Mouse (Mus musculus) forebrain, embryonic 14.5 days (tissue): ENCODE results near the gene Nfkbia. TPM values are rescaled to one million over a fixed set of nuclear protein-coding genes. Genes with fewer than 3 reads are reported as not detected.

Experiments
- ATAC-seq: fragments of 200-750 bp; cut with Nextera tagmentation; 2 replicates; pipeline ENCODE4 v1.8.0; 2017; ENCODE audit warnings: mild to moderate bottlenecking, moderate library complexity
- DNase-seq: peaks from one replicate; pipeline ENCODE4 v3.0.0-alpha.2; 2015; ENCODE audit warnings: low spot score
- H3K27ac ChIP-seq: fragments of 300-500 bp; sonication (generic); 2 replicates; pipeline ENCODE4 v1.5.1; 2014; ENCODE audit warnings: low read depth, mild to moderate bottlenecking, control low read depth, low read length, moderate library complexity
- H3K27me3 ChIP-seq: fragments of 300-500 bp; sonication (generic); replicated peaks from 2 replicates; pipeline ENCODE4 v1.6.1; 2014; ENCODE audit warnings: low read length, control low read depth, mixed read lengths; ENCODE audit not compliant: control insufficient read depth, insufficient read depth
- H3K36me3 ChIP-seq: fragments of 300-500 bp; sonication (generic); 2 replicates; pipeline ENCODE4 v1.6.1; 2014; ENCODE audit warnings: low read length, control low read depth; ENCODE audit not compliant: control insufficient read depth, insufficient read depth
- H3K4me1 ChIP-seq: fragments of 300-500 bp; sonication (generic); 2 replicates; pipeline ENCODE4 v1.6.1; 2014; ENCODE audit warnings: antibody characterized with exemption, low read length, control low read depth; ENCODE audit not compliant: control insufficient read depth, insufficient read depth
- H3K4me2 ChIP-seq: fragments of 300-500 bp; sonication (generic); 2 replicates; pipeline ENCODE4 v1.6.1; 2014; ENCODE audit warnings: mild to moderate bottlenecking, control low read depth, low read length
- H3K4me3 ChIP-seq: fragments of 300-500 bp; sonication (generic); 2 replicates; pipeline ENCODE4 v1.5.1; 2014; ENCODE audit warnings: low read depth, low read length, control low read depth
- H3K9ac ChIP-seq: fragments of 300-500 bp; sonication (generic); 2 replicates; pipeline ENCODE4 v1.6.1; 2014; ENCODE audit warnings: mild to moderate bottlenecking, low read length, control low read depth, moderate library complexity
- H3K9me3 ChIP-seq: fragments of 300-500 bp; sonication (generic); replicated peaks from 2 replicates; pipeline ENCODE4 v1.6.1; 2016; ENCODE audit warnings: low read length, control low read depth, mixed read lengths; ENCODE audit not compliant: control insufficient read depth
- WGBS: fragments of 180-500 bp; shearing (Covaris S2); extraction: QIAGEN DNeasy Blood & Tissue Kit; methylation state at CpG from one replicate; pipeline ENCODE4 v1.1.7; 2014; 5-methylcytosine and 5-hydroxymethylcytosine counted together
- polyA plus RNA-seq: library from polyadenylated mRNA; unstranded; fragments of >200 nt; fragmentation: Nextera tagmentation; extraction: Ambion mirVana; gene quantifications from 2 replicates; pipeline ENCODE4 v1.2.1, GENCODE M21; 2014

Gene Nfkbia
- polyA plus RNA-seq, 1 experiment from 2014 or later: 40.0 TPM

GRCm38 (mm10) chr12:55484800-55485199, 7.6 kb downstream of the Nfkbia start:
- no peaks in the 10 kb centered on the region for H3K9me3 ChIP-seq
- H3K4me2 ChIP-seq: no peak overlapping the region
- DNase-seq (no peak), ATAC-seq (no peak)
- no peak overlapping the region for H3K9ac ChIP-seq
- H3K4me1 ChIP-seq: no peaks in the 10 kb centered on the region
- no peak overlapping the region for H3K4me3 ChIP-seq
- 89% methylated on average over 6 of the region's 6 CpGs for WGBS
- H3K36me3 ChIP-seq: peaks cover 19% of the 10 kb centered on the region
- H3K27ac ChIP-seq: no peak overlapping the region
- no peaks in the 10 kb centered on the region for H3K27me3 ChIP-seq

- no peak overlapping the region for H3K9ac ChIP-seq
- no peaks in the 10 kb centered on the region for H3K4me1 ChIP-seq
- DNase-seq (no peak), ATAC-seq (no peak)
- no peak overlapping the region for H3K27ac ChIP-seq
- H3K4me3 ChIP-seq: no peak overlapping the region
- no peaks in the 10 kb centered on the region for H3K9me3 ChIP-seq
- no peaks in the 10 kb centered on the region for H3K27me3 ChIP-seq
- WGBS: 73% methylated on average over 10 of the region's 10 CpGs
- peaks cover 13% of the 10 kb centered on the region for H3K36me3 ChIP-seq
- H3K4me2 ChIP-seq: no peak overlapping the region
Observed at GRCm38 (mm10) chr12:55484079-55484774, 8.2 kb downstream of the Nfkbia start.

- H3K27me3 ChIP-seq: no peaks in the 10 kb centered on the region
- 75% methylated on average over 5 of the region's 5 CpGs for WGBS
- H3K27ac ChIP-seq: no peak overlapping the region
- ATAC-seq: no peak
- H3K9ac ChIP-seq: no peak overlapping the region
- peaks cover 7% of the 10 kb centered on the region for H3K36me3 ChIP-seq
- H3K9me3 ChIP-seq: no peaks in the 10 kb centered on the region
- no peak for DNase-seq
- H3K4me1 ChIP-seq: no peaks in the 10 kb centered on the region
- H3K4me3 ChIP-seq: no peak overlapping the region
- H3K4me2 ChIP-seq: no peak overlapping the region
Observed at GRCm38 (mm10) chr12:55483591-55483990, 8.9 kb downstream of the Nfkbia start.

DNA sequence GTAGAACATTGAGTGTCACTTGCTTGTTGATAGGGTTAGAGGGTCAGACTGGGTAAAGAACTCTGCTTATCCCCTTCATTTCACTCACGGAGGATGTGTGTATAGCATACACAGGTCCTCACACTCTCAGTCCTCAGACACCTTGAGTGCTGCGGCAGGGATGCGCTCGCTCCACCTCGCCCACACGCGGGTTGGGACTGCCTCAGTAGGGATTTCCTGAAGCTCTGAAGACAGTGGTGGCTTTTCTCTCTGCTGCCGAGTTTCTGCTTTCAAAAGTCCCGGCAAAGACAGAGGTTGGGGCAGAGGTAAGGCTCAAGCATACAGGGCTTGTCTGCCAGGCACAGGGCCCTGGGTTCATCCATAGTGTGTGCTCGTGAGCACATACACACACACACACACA, 9.7 kb downstream of the Nfkbia start:
- Histone ChIP-seq H3K4me2 (no peak overlapping the region), H3K9me3 (no peaks in the 10 kb centered on the region), H3K4me3 (no peak overlapping the region), H3K36me3 (no peaks in the 10 kb centered on the region), H3K9ac (no peak overlapping the region), H3K27me3 (no peaks in the 10 kb centered on the region), H3K4me1 (no peaks in the 10 kb centered on the region), H3K27ac (no peak overlapping the region)
- no peak for DNase-seq
- no peak for ATAC-seq
- WGBS: 81% methylated on average over 10 of the region's 10 CpGs

DNA sequence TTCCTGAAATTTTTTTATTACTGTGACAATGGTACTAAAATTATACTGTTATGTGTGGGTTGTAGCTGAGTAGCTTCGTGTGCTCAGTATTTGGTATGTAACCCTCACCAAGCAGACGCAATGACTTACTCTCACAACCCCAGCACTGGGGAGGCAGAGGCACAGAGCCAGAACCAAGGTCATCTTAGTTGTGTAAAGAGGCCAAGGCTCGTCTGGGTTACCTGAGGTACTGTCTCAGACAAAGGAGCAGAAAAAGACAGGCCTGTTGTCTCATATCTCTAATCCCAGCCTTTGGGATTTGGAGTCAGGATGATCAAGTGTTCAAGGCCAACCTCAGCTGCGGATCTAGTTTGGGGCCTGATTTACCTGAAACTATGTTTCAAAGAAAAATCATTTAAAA, 10.7 kb downstream of the Nfkbia start:
- 86% methylated on average over 4 of the region's 4 CpGs for WGBS
- no peaks in the 10 kb centered on the region for H3K36me3 ChIP-seq
- H3K27ac ChIP-seq: no peak overlapping the region
- no peaks in the 10 kb centered on the region for H3K27me3 ChIP-seq
- no peaks in the 10 kb centered on the region for H3K9me3 ChIP-seq
- no peak for ATAC-seq
- no peaks in the 10 kb centered on the region for H3K4me1 ChIP-seq
- no peak overlapping the region for H3K9ac ChIP-seq
- H3K4me2 ChIP-seq: no peak overlapping the region
- DNase-seq: no peak
- no peak overlapping the region for H3K4me3 ChIP-seq

DNA sequence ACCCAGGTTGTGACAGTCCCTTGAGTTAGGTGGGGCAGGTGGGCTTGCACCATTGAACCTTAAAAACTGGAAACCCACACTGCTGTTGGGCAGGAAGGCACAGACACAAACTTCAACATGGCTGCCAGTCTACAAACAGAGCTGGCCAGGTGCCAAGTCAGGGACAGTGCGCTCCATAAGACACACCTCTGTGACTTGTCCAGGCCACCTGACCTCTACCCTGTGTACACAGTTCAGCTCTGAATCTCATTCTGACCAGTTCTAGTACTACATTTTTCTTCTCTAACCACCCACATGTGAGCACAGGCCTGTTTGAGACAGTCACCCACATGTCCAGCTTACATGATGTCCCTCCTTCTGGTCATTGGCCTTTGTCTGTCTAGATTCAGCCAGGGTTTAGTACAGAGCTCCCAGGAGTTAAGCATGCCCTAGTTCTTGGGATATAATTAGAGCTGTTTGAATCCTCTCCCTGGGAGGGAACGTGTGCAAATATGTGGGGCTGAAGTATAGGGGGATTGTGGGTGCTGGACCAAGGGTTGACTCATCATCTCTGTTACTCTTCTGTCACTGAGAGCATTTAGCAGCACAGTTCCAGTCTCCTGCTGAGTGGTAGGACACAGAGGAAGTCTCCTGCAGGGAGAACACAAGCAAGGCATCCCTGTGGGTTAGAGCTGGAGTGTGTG, 11.8 kb downstream of the Nfkbia start:
- Histone ChIP-seq H3K4me2 (no peak overlapping the region), H3K27me3 (no peaks in the 10 kb centered on the region), H3K4me1 (no peaks in the 10 kb centered on the region), H3K9ac (no peak overlapping the region), H3K36me3 (no peaks in the 10 kb centered on the region), H3K27ac (no peak overlapping the region), H3K4me3 (no peak overlapping the region), H3K9me3 (no peaks in the 10 kb centered on the region)
- DNase-seq (no peak), ATAC-seq (no peak)
- WGBS: 94% methylated on average over 2 of the region's 2 CpGs

DNA sequence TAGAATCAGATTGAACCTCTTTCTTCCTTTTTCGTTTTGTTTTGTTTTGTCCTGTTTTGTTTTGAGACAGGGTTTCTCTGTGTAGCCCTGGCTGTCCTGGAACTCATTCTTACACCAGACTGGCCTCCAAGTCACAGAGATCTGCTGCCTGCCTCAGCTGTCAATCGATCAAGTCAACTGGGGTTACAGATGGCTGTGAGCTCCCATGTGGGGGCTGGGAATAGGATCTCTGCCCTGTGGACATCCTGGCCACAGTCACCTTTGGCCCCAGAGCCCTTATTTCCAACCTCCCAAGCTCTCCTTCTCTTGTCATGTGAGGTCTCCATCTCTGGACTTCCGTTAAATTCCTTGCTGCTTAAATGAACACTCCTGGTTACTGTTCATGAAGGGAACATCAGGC, 13.5 kb downstream of the Nfkbia start:
- H3K27ac ChIP-seq: no peak overlapping the region
- H3K4me2 ChIP-seq: no peak overlapping the region
- no peaks in the 10 kb centered on the region for H3K9me3 ChIP-seq
- ATAC-seq: no peak
- no peaks in the 10 kb centered on the region for H3K27me3 ChIP-seq
- no peak overlapping the region for H3K9ac ChIP-seq
- H3K36me3 ChIP-seq: no peaks in the 10 kb centered on the region
- DNase-seq: no peak
- no peaks in the 10 kb centered on the region for H3K4me1 ChIP-seq
- 80% methylated on average over 3 of the region's 3 CpGs for WGBS
- H3K4me3 ChIP-seq: no peak overlapping the region

DNA sequence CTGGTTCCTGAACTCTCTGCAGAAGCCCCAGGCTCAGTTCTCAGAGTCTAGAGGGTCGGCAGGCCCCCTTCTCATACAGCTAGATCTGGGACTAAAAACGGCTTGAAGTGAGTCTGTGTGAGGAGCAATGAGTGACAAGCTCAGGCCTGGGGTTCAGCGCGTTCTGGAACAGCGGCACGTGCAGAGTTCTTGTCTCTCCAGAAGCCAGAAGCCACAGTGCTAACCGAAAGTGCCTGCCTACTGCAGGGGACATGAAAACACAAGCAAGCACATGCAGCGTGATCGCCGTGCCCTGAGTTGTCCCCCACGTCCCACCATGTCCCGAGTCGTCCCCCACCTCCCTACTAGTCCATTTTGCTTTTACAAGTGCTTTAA, 18.3 kb downstream of the Nfkbia start:
- no peaks in the 10 kb centered on the region for H3K4me1 ChIP-seq
- no peak overlapping the region for H3K27ac ChIP-seq
- DNase-seq (no peak), ATAC-seq (no peak)
- H3K4me2 ChIP-seq: no peak overlapping the region
- no peak overlapping the region for H3K9ac ChIP-seq
- no peaks in the 10 kb centered on the region for H3K9me3 ChIP-seq
- H3K4me3 ChIP-seq: no peak overlapping the region
- no peaks in the 10 kb centered on the region for H3K36me3 ChIP-seq
- WGBS: 86% methylated on average over 13 of the region's 13 CpGs
- no peaks in the 10 kb centered on the region for H3K27me3 ChIP-seq
